Mouse (Mus musculus) midbrain, embryonic 16.5 days (tissue): ENCODE data around the gene Sgsm1. TPM values are rescaled to one million over a fixed set of nuclear protein-coding genes. Genes with fewer than 3 reads are reported as not detected.

Experiments
- ATAC-seq: fragments of 200-750 bp; cut with Nextera tagmentation; 2 replicates; pipeline ENCODE4 v1.8.0; 2017; ENCODE audit warnings: moderate TSS enrichment
- H3K27ac ChIP-seq: fragments of 300-500 bp; sonication (generic); 2 replicates; pipeline ENCODE4 v1.5.1; 2014; ENCODE audit warnings: mild to moderate bottlenecking, low read length, mixed read lengths
- H3K27me3 ChIP-seq: fragments of 300-500 bp; sonication (generic); 2 replicates; pipeline ENCODE4 v1.6.1; 2014; ENCODE audit warnings: low read depth, low read length, mixed read lengths; ENCODE audit not compliant: control insufficient read depth, insufficient read depth
- H3K36me3 ChIP-seq: fragments of 300-500 bp; sonication (generic); 2 replicates; pipeline ENCODE4 v1.6.1; 2014; ENCODE audit warnings: mild to moderate bottlenecking, low read length, moderate library complexity, mixed read lengths; ENCODE audit not compliant: control insufficient read depth, insufficient read depth
- H3K4me1 ChIP-seq: fragments of 300-500 bp; sonication (generic); 2 replicates; pipeline ENCODE4 v1.6.1; 2014; ENCODE audit warnings: mild to moderate bottlenecking, low read length, mixed read lengths; ENCODE audit not compliant: control insufficient read depth, insufficient read depth
- H3K4me2 ChIP-seq: fragments of 300-500 bp; sonication (generic); 2 replicates; pipeline ENCODE4 v1.6.1; 2014; ENCODE audit warnings: mild to moderate bottlenecking, low read length, mixed read lengths
- H3K4me3 ChIP-seq: fragments of 300-500 bp; sonication (generic); 2 replicates; pipeline ENCODE4 v1.5.1; 2014; ENCODE audit warnings: low read depth, mild to moderate bottlenecking, low read length, moderate library complexity, mixed read lengths
- H3K9ac ChIP-seq: fragments of 300-500 bp; sonication (generic); 2 replicates; pipeline ENCODE4 v1.6.1; 2014; ENCODE audit warnings: low read depth, low read length, mixed read lengths
- H3K9me3 ChIP-seq: fragments of 300-500 bp; sonication (generic); replicated peaks from 2 replicates; pipeline ENCODE4 v1.6.1; 2014; ENCODE audit warnings: mild to moderate bottlenecking, low read length, mixed read lengths; ENCODE audit not compliant: control insufficient read depth, poor library complexity, severe bottlenecking
- WGBS: fragments of 180-500 bp; shearing (Covaris S2); extraction: QIAGEN DNeasy Blood & Tissue Kit; methylation state at CpG from one replicate; pipeline ENCODE4 v1.1.7; 2014; 5-methylcytosine and 5-hydroxymethylcytosine counted together
- polyA plus RNA-seq: library from polyadenylated mRNA; unstranded; fragments of >200 nt; fragmentation: Nextera tagmentation; extraction: Ambion mirVana; gene quantifications from 2 replicates; pipeline ENCODE4 v1.2.1, GENCODE M21; 2015

Sgsm1 gene
- polyA plus RNA-seq, 1 experiment from 2014 or later, result 27.5 TPM

- H3K9me3 ChIP-seq, result no peaks in the 10 kb centered on the region
- H3K4me3 ChIP-seq, result no peak overlapping the region
- no peak overlapping the region for H3K4me2 ChIP-seq
- 88% methylated on average over 6 of the region's 6 CpGs for WGBS
- no peaks in the 10 kb centered on the region for H3K4me1 ChIP-seq
- ATAC-seq, result no peak
- no peaks in the 10 kb centered on the region for H3K36me3 ChIP-seq
- no peaks in the 10 kb centered on the region for H3K27me3 ChIP-seq
- no peak overlapping the region for H3K9ac ChIP-seq
- H3K27ac ChIP-seq, result no peak overlapping the region
Measured at GRCm38 (mm10) chr5:113219450-113219849, 91.1 kb downstream of the Sgsm1 start.

GRCm38 (mm10) chr5:113218617-113219235, 91.9 kb downstream of the Sgsm1 start:
- Histone ChIP-seq H3K27me3 (no peaks in the 10 kb centered on the region), H3K4me2 (no peak overlapping the region), H3K27ac (no peak overlapping the region), H3K4me3 (no peak overlapping the region), H3K4me1 (no peaks in the 10 kb centered on the region), H3K9me3 (no peaks in the 10 kb centered on the region), H3K9ac (no peak overlapping the region), H3K36me3 (no peaks in the 10 kb centered on the region)
- no peak for ATAC-seq
- 85% methylated on average over 17 of the region's 17 CpGs for WGBS

GRCm38 (mm10) chr5:113217076-113217475, 93.5 kb downstream of the Sgsm1 start:
- Histone ChIP-seq H3K27me3 (no peaks in the 10 kb centered on the region), H3K27ac (no peak overlapping the region), H3K4me3 (no peak overlapping the region), H3K4me1 (no peaks in the 10 kb centered on the region), H3K36me3 (no peaks in the 10 kb centered on the region), H3K4me2 (no peak overlapping the region), H3K9me3 (no peaks in the 10 kb centered on the region), H3K9ac (no peak overlapping the region)
- no peak for ATAC-seq
- 81% methylated on average over 12 of the region's 12 CpGs for WGBS

GRCm38 (mm10) chr5:113216328-113216960, 94.1 kb downstream of the Sgsm1 start:
- 70% methylated on average over 14 of the region's 14 CpGs for WGBS

GRCm38 (mm10) chr5:113215610-113216011, 95.0 kb downstream of the Sgsm1 start:
- Histone ChIP-seq H3K4me2 (no peak overlapping the region), H3K27ac (no peak overlapping the region), H3K27me3 (no peaks in the 10 kb centered on the region), H3K4me3 (no peak overlapping the region), H3K36me3 (no peaks in the 10 kb centered on the region), H3K4me1 (no peaks in the 10 kb centered on the region), H3K9me3 (no peaks in the 10 kb centered on the region), H3K9ac (no peak overlapping the region)
- no peak for ATAC-seq
- WGBS, result 90% methylated on average over 9 of the region's 9 CpGs

More at GRCm38 (mm10) chr5:113216328-113216960, 94.1 kb downstream of the Sgsm1 start:
- H3K4me1 ChIP-seq, result no peaks in the 10 kb centered on the region
- no peak for ATAC-seq
- H3K27ac ChIP-seq, result no peak overlapping the region
- no peaks in the 10 kb centered on the region for H3K27me3 ChIP-seq
- H3K4me2 ChIP-seq, result no peak overlapping the region
- no peaks in the 10 kb centered on the region for H3K9me3 ChIP-seq
- H3K36me3 ChIP-seq, result no peaks in the 10 kb centered on the region
- H3K4me3 ChIP-seq, result no peak overlapping the region
- no peak overlapping the region for H3K9ac ChIP-seq

GRCm38 (mm10) chr5:113214455-113214854, 96.1 kb downstream of the Sgsm1 start:
- Histone ChIP-seq H3K27me3 (no peaks in the 10 kb centered on the region), H3K9me3 (no peaks in the 10 kb centered on the region), H3K4me2 (no peak overlapping the region), H3K4me3 (no peak overlapping the region), H3K36me3 (no peaks in the 10 kb centered on the region), H3K4me1 (peaks cover 2% of the 10 kb centered on the region; the same call in 1 of the 2 replicates), H3K9ac (no peak overlapping the region), H3K27ac (no peak overlapping the region)
- ATAC-seq, result no peak
- WGBS, result 74% methylated on average over 10 of the region's 11 CpGs

GRCm38 (mm10) chr5:113214041-113214440, 96.5 kb downstream of the Sgsm1 start:
- peaks cover 6% of the 10 kb centered on the region; the same call in 1 of the 2 replicates for H3K4me1 ChIP-seq
- 91% methylated on average over 8 of the region's 8 CpGs for WGBS
- H3K4me3 ChIP-seq, result no peak overlapping the region
- H3K27me3 ChIP-seq, result no peaks in the 10 kb centered on the region
- no peak overlapping the region for H3K9ac ChIP-seq
- no peaks in the 10 kb centered on the region for H3K9me3 ChIP-seq
- no peak for ATAC-seq
- H3K36me3 ChIP-seq, result no peaks in the 10 kb centered on the region
- H3K27ac ChIP-seq, result no peak overlapping the region
- H3K4me2 ChIP-seq, result no peak overlapping the region

- no peak for ATAC-seq
- no peak overlapping the region for H3K4me3 ChIP-seq
- WGBS, result 81% methylated on average over 10 of the region's 10 CpGs
Measured at GRCm38 (mm10) chr5:113212156-113212835, 98.3 kb downstream of the Sgsm1 start.

GRCm38 (mm10) chr5:113210314-113210713, 100.3 kb downstream of the Sgsm1 start:
- peaks cover 8% of the 10 kb centered on the region; the same call in 1 of the 2 replicates for H3K4me1 ChIP-seq
- 0 out of 2 replicates have a peak overlapping the region, but pooled peaks have one; percentile 25 for H3K9ac ChIP-seq
- H3K27ac ChIP-seq, result peak overlapping the region; percentile 17; the same call in 1 of the 2 replicates
- ATAC-seq, result no peak
- 80% methylated on average over 6 of the region's 6 CpGs for WGBS
- no peaks in the 10 kb centered on the region for H3K36me3 ChIP-seq
- H3K4me2 ChIP-seq, result no peak overlapping the region
- no peak overlapping the region for H3K4me3 ChIP-seq
- no peaks in the 10 kb centered on the region for H3K9me3 ChIP-seq
- H3K27me3 ChIP-seq, result no peaks in the 10 kb centered on the region

More at GRCm38 (mm10) chr5:113212156-113212835, 98.3 kb downstream of the Sgsm1 start:
- H3K27ac ChIP-seq, result no peak overlapping the region
- no peaks in the 10 kb centered on the region for H3K27me3 ChIP-seq
- peaks cover 8% of the 10 kb centered on the region; the same call in 1 of the 2 replicates for H3K4me1 ChIP-seq
- no peak overlapping the region for H3K9ac ChIP-seq
- H3K4me2 ChIP-seq, result no peak overlapping the region
- no peaks in the 10 kb centered on the region for H3K36me3 ChIP-seq
- no peaks in the 10 kb centered on the region for H3K9me3 ChIP-seq
